Mouse (Mus musculus): ENCODE measurements at regions not wholly inside any gene's neighbourhood (a gene's known extent, or its start where the extent isn't known, plus 50 kb on each side); places are given as distances from the start of the nearest gene placed in this dataset.

GRCm38 (mm10) chr11:42754481-42755272, 280.9 kb upstream of the Gm9972 start:
- 59% methylated on average over 6 of the region's 6 CpGs for WGBS

GRCm38 (mm10) chr11:42755415-42755814, 280.1 kb upstream of the Gm9972 start:
- WGBS = 51% methylated on average over 4 of the region's 4 CpGs
- no peak for ATAC-seq (replicated peaks)

More at GRCm38 (mm10) chr11:42754481-42755272, 280.9 kb upstream of the Gm9972 start:
- no peak overlapping the region for H3K4me3 ChIP-seq
- no peak overlapping the region for H3K9ac ChIP-seq
- no peaks in the 10 kb centered on the region for H3K9me3 ChIP-seq
- ATAC-seq (replicated peaks) = no peak
- H3K27me3 ChIP-seq (replicated peaks) = no peaks in the 10 kb centered on the region
- no peak overlapping the region for H3K27ac ChIP-seq
- no peak overlapping the region for H3K4me2 ChIP-seq
- H3K36me3 ChIP-seq (replicated peaks) = no peaks in the 10 kb centered on the region
- no peaks in the 10 kb centered on the region for H3K4me1 ChIP-seq

GRCm38 (mm10) chr11:42765213-42765612, 270.3 kb upstream of the Gm9972 start:
- H3K4me1 ChIP-seq = no peaks in the 10 kb centered on the region
- no peak overlapping the region for H3K9ac ChIP-seq
- no peaks in the 10 kb centered on the region for H3K27me3 ChIP-seq (replicated peaks)
- no peak overlapping the region for H3K4me2 ChIP-seq
- H3K9me3 ChIP-seq = no peaks in the 10 kb centered on the region
- H3K36me3 ChIP-seq (replicated peaks) = no peaks in the 10 kb centered on the region
- ATAC-seq (replicated peaks) = peak; percentile 52; the same call in 1 of the 2 replicates
- H3K4me3 ChIP-seq = no peak overlapping the region
- no peak overlapping the region for H3K27ac ChIP-seq

More at GRCm38 (mm10) chr11:42755415-42755814, 280.1 kb upstream of the Gm9972 start:
- no peak overlapping the region for H3K27ac ChIP-seq
- H3K4me3 ChIP-seq = no peak overlapping the region
- H3K27me3 ChIP-seq (replicated peaks) = no peaks in the 10 kb centered on the region
- no peaks in the 10 kb centered on the region for H3K36me3 ChIP-seq (replicated peaks)
- H3K9ac ChIP-seq = no peak overlapping the region
- no peaks in the 10 kb centered on the region for H3K4me1 ChIP-seq
- H3K4me2 ChIP-seq = no peak overlapping the region
- no peaks in the 10 kb centered on the region for H3K9me3 ChIP-seq

- Histone ChIP-seq H3K27me3 (replicated peaks) (no peaks in the 10 kb centered on the region), H3K4me1 (no peaks in the 10 kb centered on the region), H3K9me3 (no peaks in the 10 kb centered on the region), H3K9ac (no peak overlapping the region), H3K4me3 (no peak overlapping the region), H3K27ac (no peak overlapping the region), H3K4me2 (no peak overlapping the region), H3K36me3 (replicated peaks) (no peaks in the 10 kb centered on the region)
- ATAC-seq (replicated peaks) = no peak
- 64% methylated on average over 4 of the region's 4 CpGs for WGBS
These were observed 260.4 kb upstream of the Gm9972 start for GRCm38 (mm10) chr11:42775074-42775676.

GRCm38 (mm10) chr11:42811487-42811886, 224.1 kb upstream of the Gm9972 start:
- Histone ChIP-seq H3K27ac (no peak overlapping the region), H3K9ac (no peak overlapping the region), H3K4me3 (no peak overlapping the region), H3K9me3 (no peaks in the 10 kb centered on the region), H3K36me3 (replicated peaks) (no peaks in the 10 kb centered on the region), H3K4me1 (no peaks in the 10 kb centered on the region), H3K27me3 (replicated peaks) (no peaks in the 10 kb centered on the region), H3K4me2 (no peak overlapping the region)
- 95% methylated on average over 1 of the region's 1 CpGs for WGBS
- no peak for ATAC-seq (replicated peaks)

GRCm38 (mm10) chr11:42815753-42816152, 219.8 kb upstream of the Gm9972 start:
- H3K9ac ChIP-seq = no peak overlapping the region
- no peak overlapping the region for H3K4me3 ChIP-seq
- WGBS = 91% methylated on average over 2 of the region's 2 CpGs
- ATAC-seq (replicated peaks) = no peak
- no peak overlapping the region for H3K4me2 ChIP-seq
- H3K27me3 ChIP-seq (replicated peaks) = no peaks in the 10 kb centered on the region
- no peaks in the 10 kb centered on the region for H3K9me3 ChIP-seq
- no peaks in the 10 kb centered on the region for H3K4me1 ChIP-seq
- no peaks in the 10 kb centered on the region for H3K36me3 ChIP-seq (replicated peaks)
- H3K27ac ChIP-seq = no peak overlapping the region

GRCm38 (mm10) chr11:42822835-42823234, 212.7 kb upstream of the Gm9972 start:
- Histone ChIP-seq H3K9me3 (no peaks in the 10 kb centered on the region), H3K4me1 (no peaks in the 10 kb centered on the region), H3K4me3 (no peak overlapping the region), H3K9ac (no peak overlapping the region), H3K27me3 (replicated peaks) (no peaks in the 10 kb centered on the region), H3K36me3 (replicated peaks) (no peaks in the 10 kb centered on the region), H3K27ac (no peak overlapping the region), H3K4me2 (no peak overlapping the region)
- ATAC-seq (replicated peaks) = no peak
- WGBS = 51% methylated on average over 1 of the region's 1 CpGs

- 78% methylated on average over 1 of the region's 1 CpGs for WGBS
- Histone ChIP-seq H3K36me3 (replicated peaks) (no peaks in the 10 kb centered on the region), H3K4me3 (no peak overlapping the region), H3K9ac (no peak overlapping the region), H3K4me1 (no peaks in the 10 kb centered on the region), H3K27me3 (replicated peaks) (no peaks in the 10 kb centered on the region), H3K4me2 (no peak overlapping the region), H3K9me3 (no peaks in the 10 kb centered on the region), H3K27ac (no peak overlapping the region)
- ATAC-seq (replicated peaks) = no peak
These were observed 189.8 kb upstream of the Gm9972 start for GRCm38 (mm10) chr11:42845795-42846194.

GRCm38 (mm10) chr11:42854411-42854810, 181.1 kb upstream of the Gm9972 start:
- H3K4me3 ChIP-seq = no peak overlapping the region
- H3K9ac ChIP-seq = no peak overlapping the region
- H3K36me3 ChIP-seq (replicated peaks) = no peaks in the 10 kb centered on the region
- no peaks in the 10 kb centered on the region for H3K27me3 ChIP-seq (replicated peaks)
- H3K4me2 ChIP-seq = no peak overlapping the region
- ATAC-seq (replicated peaks) = no peak
- no peak overlapping the region for H3K27ac ChIP-seq
- no peaks in the 10 kb centered on the region for H3K9me3 ChIP-seq
- H3K4me1 ChIP-seq = no peaks in the 10 kb centered on the region
- 57% methylated on average over 4 of the region's 4 CpGs for WGBS

- H3K4me1 ChIP-seq = no peaks in the 10 kb centered on the region
- ATAC-seq (replicated peaks) = no peak
- H3K27ac ChIP-seq = no peak overlapping the region
- no peaks in the 10 kb centered on the region for H3K9me3 ChIP-seq
- no peaks in the 10 kb centered on the region for H3K27me3 ChIP-seq (replicated peaks)
- no peak overlapping the region for H3K9ac ChIP-seq
- H3K4me2 ChIP-seq = no peak overlapping the region
- H3K36me3 ChIP-seq (replicated peaks) = no peaks in the 10 kb centered on the region
- H3K4me3 ChIP-seq = no peak overlapping the region
These were observed 177.9 kb upstream of the Gm9972 start for GRCm38 (mm10) chr11:42857687-42858086.

- ATAC-seq (replicated peaks) = no peak
- Histone ChIP-seq H3K4me1 (no peaks in the 10 kb centered on the region), H3K4me3 (no peak overlapping the region), H3K4me2 (no peak overlapping the region), H3K9ac (no peak overlapping the region), H3K9me3 (no peaks in the 10 kb centered on the region), H3K27me3 (replicated peaks) (no peaks in the 10 kb centered on the region), H3K27ac (no peak overlapping the region), H3K36me3 (replicated peaks) (no peaks in the 10 kb centered on the region)
- 80% methylated on average over 2 of the region's 2 CpGs for WGBS
These were observed 161.5 kb upstream of the Gm9972 start for GRCm38 (mm10) chr11:42874056-42874455.

GRCm38 (mm10) chr11:42900024-42900423, 135.5 kb upstream of the Gm9972 start:
- Histone ChIP-seq H3K9me3 (no peaks in the 10 kb centered on the region), H3K9ac (no peak overlapping the region), H3K4me1 (no peaks in the 10 kb centered on the region), H3K36me3 (replicated peaks) (no peaks in the 10 kb centered on the region), H3K27ac (no peak overlapping the region), H3K4me3 (no peak overlapping the region), H3K27me3 (replicated peaks) (no peaks in the 10 kb centered on the region), H3K4me2 (no peak overlapping the region)
- no peak for ATAC-seq (replicated peaks)
- 93% methylated on average over 4 of the region's 4 CpGs for WGBS

GRCm38 (mm10) chr11:42903459-42904012, 132.0 kb upstream of the Gm9972 start:
- H3K4me2 ChIP-seq = no peak overlapping the region
- 76% methylated on average over 5 of the region's 5 CpGs for WGBS
- no peaks in the 10 kb centered on the region for H3K27me3 ChIP-seq (replicated peaks)
- no peak overlapping the region for H3K27ac ChIP-seq
- ATAC-seq (replicated peaks) = no peak
- H3K9me3 ChIP-seq = no peaks in the 10 kb centered on the region
- H3K4me3 ChIP-seq = no peak overlapping the region
- no peak overlapping the region for H3K9ac ChIP-seq
- no peaks in the 10 kb centered on the region for H3K4me1 ChIP-seq
- H3K36me3 ChIP-seq (replicated peaks) = no peaks in the 10 kb centered on the region
